Mouse (Mus musculus) adrenal gland, adult (tissue): ENCODE results near the gene Pou6f1.
"Not testable (repeated sequence)": the region's sequence is repeated elsewhere in the genome, so short reads cannot be mapped to it uniquely, and the experiment has no call there.

Experiments used
- DNase-seq, 2 experiments: peaks; one replicate each; pipeline ENCODE4 v3.0.0; 2022 to 2023; ENCODE audit warnings: low spot score in 1 of 2; ENCODE audit not compliant: inconsistent age in 2 of 2

Pou6f1 gene

GRCm38 (mm10) chr15:100577972-100578371, 21.8 kb downstream of the Pou6f1 start:
- DNase-seq, result no peak

DNA sequence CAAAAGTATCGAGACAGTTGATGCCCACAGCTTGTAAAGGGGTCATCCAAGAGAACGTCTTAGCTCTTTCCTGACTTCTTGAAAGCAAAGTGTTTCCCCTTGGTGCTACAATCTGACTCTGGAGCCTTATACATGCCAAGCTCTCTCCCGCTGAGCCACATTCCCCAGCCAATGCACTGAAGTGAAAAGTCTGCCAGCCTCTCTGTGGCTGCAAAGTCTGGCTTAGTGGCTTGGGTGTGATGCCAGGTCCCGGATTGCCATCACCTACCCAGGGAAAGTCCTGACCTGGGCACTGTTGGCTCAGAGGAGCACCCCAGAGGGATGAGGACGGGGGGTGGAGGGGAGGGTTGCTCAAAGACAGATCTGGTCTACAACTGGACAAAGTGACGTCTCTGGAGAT, 23.0 kb downstream of the Pou6f1 start:
- DNase-seq, result no peak

GRCm38 (mm10) chr15:100576392-100576791, 23.4 kb downstream of the Pou6f1 start:
- no peak for DNase-seq

DNA sequence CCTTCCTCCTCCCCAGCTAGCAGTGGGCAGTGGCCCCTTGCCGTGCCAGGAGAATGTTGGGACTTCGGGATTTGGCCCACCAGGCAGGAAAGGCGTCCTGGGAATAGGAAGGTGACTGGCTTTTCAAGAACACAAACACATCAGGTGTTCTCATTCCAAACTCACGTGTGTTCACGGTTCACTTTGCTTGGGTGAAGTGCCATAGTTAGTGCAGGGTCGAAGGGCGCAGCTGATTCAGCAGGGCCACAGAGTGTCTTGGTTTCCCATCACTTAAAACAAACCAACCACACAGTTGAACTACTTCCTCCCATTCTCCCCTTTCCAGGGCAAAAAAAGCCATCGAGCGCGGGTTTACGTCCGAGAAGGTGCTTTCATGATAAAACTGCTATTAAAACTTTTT, 24.4 kb downstream of the Pou6f1 start:
- DNase-seq, result no peak

- no peak for DNase-seq
Observed at GRCm38 (mm10) chr15:100574378-100574777, 25.4 kb downstream of the Pou6f1 start.

- DNase-seq, result no peak
Observed at GRCm38 (mm10) chr15:100573946-100574345, 25.8 kb downstream of the Pou6f1 start.

GRCm38 (mm10) chr15:100569239-100569638, 30.5 kb downstream of the Pou6f1 start:
- peak; percentile 34 to 70 for DNase-seq

GRCm38 (mm10) chr15:100566531-100566930, 33.3 kb downstream of the Pou6f1 start:
- peak in 1 of 2 experiments; percentile 73 for DNase-seq

- no peak for DNase-seq
Observed at GRCm38 (mm10) chr15:100557705-100558433, 41.9 kb downstream of the Pou6f1 start.

DNA sequence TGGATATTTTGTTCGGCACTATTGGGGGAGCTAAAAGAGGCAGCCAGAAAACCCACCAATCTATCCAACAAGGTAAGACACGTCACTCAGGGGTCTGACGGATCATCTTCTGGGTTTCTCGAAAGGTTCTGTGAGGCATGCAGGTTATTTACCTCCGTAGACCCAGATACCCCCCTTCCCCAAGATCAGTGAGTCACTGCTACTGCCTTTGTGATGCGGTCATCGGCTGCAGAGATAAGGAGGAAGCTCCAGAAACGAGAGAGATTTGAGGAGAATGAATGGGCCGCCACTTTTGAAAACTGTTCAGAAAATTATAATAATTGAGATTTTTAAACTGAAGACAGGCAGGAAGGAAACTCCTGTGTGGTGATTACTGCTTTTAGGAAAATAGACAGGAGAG, 43.4 kb downstream of the Pou6f1 start:
- peak; percentile 54 to 70 for DNase-seq

GRCm38 (mm10) chr15:100555965-100556364, 43.8 kb downstream of the Pou6f1 start:
- DNase-seq, result peak; percentile 51 to 84

DNA sequence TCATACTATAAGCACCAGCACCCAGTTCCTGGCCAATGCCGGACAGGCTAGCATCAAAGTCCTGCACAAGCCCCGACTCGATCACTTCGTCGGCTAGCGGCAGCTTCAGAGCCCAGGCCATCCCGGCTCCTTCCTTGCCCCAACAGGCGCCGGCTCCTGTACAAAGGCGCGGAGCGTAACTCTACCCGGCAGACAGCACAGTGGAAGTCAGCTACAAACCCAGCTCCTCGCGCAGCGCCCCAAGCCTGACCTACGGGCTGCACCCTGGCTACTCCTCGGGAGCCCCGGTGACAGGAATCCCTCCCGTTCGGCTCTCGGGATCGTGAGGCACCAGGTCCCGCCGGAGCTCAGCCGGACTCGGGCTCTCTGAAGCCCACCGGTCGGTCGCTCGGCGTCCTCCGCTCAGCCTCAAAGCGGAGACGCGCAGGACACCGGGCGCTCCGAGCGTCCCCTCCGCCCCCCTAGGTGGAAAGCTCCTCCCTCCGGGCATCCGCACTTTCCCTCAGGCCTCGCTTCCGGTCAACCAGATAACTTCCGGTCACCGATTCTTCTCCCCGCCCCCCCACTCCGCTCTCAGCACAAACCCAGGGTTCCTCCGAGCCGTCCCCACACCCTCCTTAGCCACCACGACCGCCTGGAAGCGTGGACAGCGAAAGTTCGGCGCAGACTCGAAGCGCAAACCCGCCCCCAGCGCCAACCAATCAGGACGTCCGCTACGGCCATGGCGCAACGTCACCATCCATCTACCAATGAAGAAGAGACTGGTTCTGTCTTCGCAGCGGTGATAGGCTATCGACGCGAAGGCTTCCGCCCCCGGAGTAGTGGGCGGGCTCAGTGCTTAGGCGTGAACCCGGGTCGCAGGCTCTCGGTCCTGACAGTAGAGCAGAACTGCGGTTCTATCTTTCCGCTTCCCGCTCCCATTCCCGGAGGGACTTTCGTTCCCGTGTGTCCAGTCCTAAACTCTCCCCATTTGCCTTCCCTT, 48.2 kb downstream of the Pou6f1 start, which contains the start of gene Tfcp2:
TSS of gene Tfcp2 (minus strand) at position 683 of the 982 bp plus-strand sequence.
- DNase-seq, result peak; percentile 99 to 100

DNA sequence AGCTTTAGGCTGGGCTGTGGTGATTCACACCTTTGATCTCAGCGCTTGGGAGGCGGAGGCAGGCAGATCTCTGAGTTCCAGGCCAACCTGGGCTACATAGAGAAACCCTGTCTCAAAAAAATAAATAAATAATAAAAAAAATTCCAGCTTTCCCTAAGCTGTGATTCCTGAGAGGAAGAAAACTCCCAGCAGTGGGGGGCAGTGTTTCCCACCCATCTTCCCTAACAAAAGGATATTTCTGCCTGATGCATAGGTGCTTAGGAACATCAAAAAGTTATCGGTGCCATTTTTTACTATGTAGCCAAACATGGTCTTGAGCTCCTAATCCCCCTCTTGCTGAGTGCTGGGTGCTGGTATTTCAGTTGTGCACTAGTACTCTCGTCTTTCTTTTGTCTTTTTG, 49.5 kb downstream of the Pou6f1 start:
- DNase-seq, result no peak

DNA sequence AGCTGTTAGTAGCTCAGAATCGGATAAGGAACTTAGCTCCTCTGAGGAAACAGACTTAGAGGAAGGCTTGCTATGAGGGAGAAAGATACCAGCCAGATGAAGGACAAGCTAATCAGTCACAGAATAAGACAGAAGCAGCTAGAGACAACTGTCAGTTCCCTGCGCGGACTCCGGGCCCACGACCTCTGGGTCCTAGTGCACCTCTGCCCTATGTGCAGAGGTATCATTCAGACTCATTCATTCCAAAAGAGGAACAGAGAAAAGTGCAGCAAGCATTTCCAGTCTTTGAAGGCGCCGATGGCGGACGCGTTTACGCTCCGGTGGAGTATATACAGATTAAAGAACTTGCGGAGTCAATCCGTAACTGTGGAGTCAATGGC, 56.1 kb downstream of the Pou6f1 start:
- not testable (repeated sequence) for DNase-seq

GRCm38 (mm10) chr15:100542876-100543650, 56.7 kb downstream of the Pou6f1 start:
- DNase-seq, result not testable (repeated sequence)

DNA sequence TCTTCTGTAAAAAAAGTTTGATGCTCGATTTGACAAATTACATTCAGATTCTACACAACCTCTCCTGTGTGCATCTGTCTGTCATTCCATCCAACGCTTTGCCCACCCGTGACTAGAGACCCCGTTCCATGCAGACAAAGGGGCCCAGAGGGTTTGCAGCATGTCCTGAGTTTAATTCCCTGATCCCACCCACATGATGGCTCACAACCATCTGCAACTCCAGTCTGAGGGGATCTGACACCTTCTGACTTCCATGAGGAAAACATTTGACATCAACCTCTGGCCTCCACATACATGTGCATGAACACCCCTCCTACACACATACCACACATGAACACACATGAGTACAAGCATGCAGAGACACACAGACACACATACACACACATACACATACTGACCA, 58.4 kb downstream of the Pou6f1 start:
- no peak for DNase-seq

DNA sequence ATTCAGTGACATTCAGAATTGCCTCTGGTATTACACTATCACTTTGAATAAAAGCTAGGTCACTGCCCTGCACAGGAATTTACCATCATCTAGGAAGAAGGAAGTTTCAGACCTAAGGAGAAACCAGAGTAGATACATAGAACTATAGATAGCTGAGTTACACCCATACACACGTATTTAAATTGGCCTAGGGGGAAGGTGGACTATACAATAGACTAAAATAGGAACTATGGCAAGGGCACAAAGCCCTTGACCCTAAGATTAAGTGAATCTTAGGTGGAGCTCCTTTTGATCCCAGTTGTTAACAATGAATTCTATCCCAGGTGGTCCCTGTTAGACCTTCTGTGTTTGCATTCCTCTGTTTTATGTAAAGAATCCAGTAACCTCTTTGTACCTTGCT, 58.8 kb downstream of the Pou6f1 start:
- DNase-seq, result not testable (repeated sequence)

DNA sequence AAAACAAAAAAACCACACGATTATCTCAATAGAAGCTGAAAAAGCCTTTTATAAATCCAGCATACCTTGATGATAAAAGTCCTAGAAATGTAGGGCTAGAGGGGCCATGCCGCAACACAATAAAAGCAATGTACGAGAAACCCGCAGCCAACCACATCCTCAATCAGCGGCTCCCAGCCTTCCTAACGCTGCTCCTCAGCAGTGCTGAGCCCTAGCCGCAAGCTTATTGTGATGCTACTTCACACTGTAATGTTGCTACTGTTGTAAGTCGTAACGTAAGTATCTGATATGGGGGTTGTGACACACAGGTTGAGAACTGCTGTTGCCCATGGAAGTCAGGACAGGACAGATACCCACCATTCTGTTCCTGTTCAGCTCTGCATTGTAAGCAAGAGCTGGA, 60.4 kb downstream of the Pou6f1 start:
- DNase-seq, result no peak

DNA sequence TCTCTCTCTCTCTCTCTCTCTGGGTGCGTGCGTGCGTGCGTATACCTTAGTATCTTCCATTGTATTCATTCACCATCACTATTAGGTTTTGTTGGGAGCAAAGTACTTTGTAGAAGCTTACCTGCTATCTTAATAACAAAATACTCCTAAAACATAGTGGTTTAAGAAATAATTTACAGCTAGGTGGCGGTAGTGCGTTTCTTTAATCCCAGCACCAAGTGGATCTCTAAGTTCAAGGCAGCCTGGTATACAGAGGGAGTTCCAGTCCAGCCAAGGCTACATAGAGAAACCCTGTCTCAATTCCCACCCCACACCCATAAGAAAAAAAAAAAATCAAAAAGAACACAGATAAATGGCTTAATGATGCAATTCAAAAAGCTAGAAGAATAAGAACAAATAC, 61.9 kb downstream of the Pou6f1 start:
- DNase-seq, result peak in 1 of 2 experiments; percentile 77

DNA sequence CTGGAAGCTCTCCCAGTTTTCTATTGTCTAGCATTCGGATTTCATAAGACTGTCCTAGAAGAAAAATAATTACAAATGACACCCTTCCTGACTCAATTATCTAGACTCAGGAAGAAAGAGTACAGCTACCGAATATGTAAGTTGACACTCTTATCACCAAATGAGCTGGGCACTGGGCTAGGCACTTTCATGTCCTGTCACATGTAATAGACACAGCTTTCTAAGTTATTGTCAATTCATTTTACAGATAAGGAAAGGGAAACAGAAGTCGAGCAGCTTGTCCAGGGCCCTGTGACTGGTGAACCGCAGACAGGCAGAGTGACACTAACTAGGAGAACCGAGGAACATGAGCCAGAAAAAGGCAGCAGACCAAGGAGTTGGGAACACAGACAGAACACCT, 71.9 kb downstream of the Pou6f1 start:
- DNase-seq, result no peak

DNA sequence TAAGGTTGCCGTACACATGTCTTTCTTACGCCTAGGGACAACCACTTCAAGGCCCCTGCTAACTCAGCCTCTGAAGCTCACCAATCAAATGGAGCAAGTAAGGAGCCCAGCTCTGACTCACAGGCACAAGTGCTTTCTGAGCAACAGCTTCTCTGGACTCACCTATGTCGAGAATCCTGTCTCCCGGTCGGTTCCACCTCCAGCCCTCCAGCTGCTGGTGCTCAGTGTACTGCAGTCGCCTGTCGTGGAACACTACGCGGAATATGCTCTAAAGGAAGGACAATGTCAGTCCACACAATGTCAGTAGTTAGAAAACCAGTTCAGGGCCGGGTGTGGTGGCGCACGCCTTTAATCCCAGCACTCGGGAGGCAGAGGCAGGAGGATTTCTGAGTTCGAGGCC, 74.4 kb downstream of the Pou6f1 start:
- DNase-seq, result no peak
